Mouse (Mus musculus) myocyte (in vitro differentiated cells): Measurements from ENCODE around the gene Atp2b2. TPM values are rescaled to one million over a fixed set of nuclear protein-coding genes. Genes with fewer than 3 reads are reported as not detected.

Source experiments
- H3K27me3 ChIP-seq: one replicate; pipeline ENCODE4 v1.6.1; 2011; ENCODE audit not compliant: control insufficient read depth, insufficient read depth, insufficient read length
- H3K36me3 ChIP-seq: one replicate; pipeline ENCODE4 v1.6.1; 2011; ENCODE audit not compliant: control insufficient read depth, insufficient read depth
- H3K4me2 ChIP-seq: one replicate; pipeline ENCODE4 v1.6.1; 2011; ENCODE audit warnings: low read depth, control low read depth
- H3K4me3 ChIP-seq: one replicate; pipeline ENCODE4 v1.5.1; 2011; ENCODE audit warnings: mild to moderate bottlenecking, control low read depth, moderate library complexity
- H3K79me2 ChIP-seq: one replicate; pipeline ENCODE4 v1.6.1; 2011; ENCODE audit not compliant: control insufficient read depth, insufficient read depth
- H3ac ChIP-seq: one replicate; pipeline ENCODE4 v1.6.1; 2011; ENCODE audit not compliant: control insufficient read depth, insufficient read length
- CEBPB ChIP-seq: IDR thresholded peaks from 2 replicates; pipeline ENCODE4 v1.6.1; 2011; ENCODE audit warnings: mild to moderate bottlenecking, moderate library complexity; ENCODE audit not compliant: poor library complexity, insufficient read depth, severe bottlenecking
- E2F4 ChIP-seq: IDR thresholded peaks from one replicate; pipeline ENCODE4 v1.6.1; 2011; ENCODE audit warnings: mild to moderate bottlenecking, control low read depth, moderate library complexity; ENCODE audit not compliant: insufficient read depth
- MAX ChIP-seq: IDR thresholded peaks from one replicate; pipeline ENCODE4 v1.6.1; 2011; ENCODE audit warnings: low read depth, mild to moderate bottlenecking, control low read depth
- MYOD1 ChIP-seq, 3 experiments: IDR thresholded peaks; one replicate each; pipeline ENCODE4 v1.6.1; 2011; ENCODE audit warnings: control low read depth in 2 of 3, low read depth in 2 of 3, mild to moderate bottlenecking in 2 of 3, moderate library complexity in 1 of 3; ENCODE audit not compliant: insufficient read length in 2 of 3, control insufficient read depth in 1 of 3
- MYOG ChIP-seq, 3 experiments: IDR thresholded peaks; one replicate each; pipeline ENCODE4 v1.6.1; 2011; ENCODE audit warnings: control low read depth in 2 of 3, low read depth in 2 of 3, mild to moderate bottlenecking in 2 of 3; ENCODE audit not compliant: insufficient read length in 2 of 3, control insufficient read depth in 1 of 3, insufficient read depth in 1 of 3
- POLR2A ChIP-seq: IDR thresholded peaks from one replicate; pipeline ENCODE4 v1.6.1; 2011; ENCODE audit warnings: low read depth, mild to moderate bottlenecking, control low read depth, moderate library complexity; ENCODE audit not compliant: insufficient read length
- POLR2AphosphoS2 ChIP-seq: IDR thresholded peaks from one replicate; pipeline ENCODE4 v1.6.1; 2011; ENCODE audit warnings: low read depth, control low read depth; ENCODE audit not compliant: insufficient read length
- REST ChIP-seq: IDR thresholded peaks from one replicate; pipeline ENCODE4 v1.6.1; 2011; ENCODE audit warnings: mild to moderate bottlenecking, control low read depth, moderate library complexity; ENCODE audit not compliant: insufficient read depth, insufficient read length
- SRF ChIP-seq: IDR thresholded peaks from one replicate; pipeline ENCODE4 v1.6.1; 2011; ENCODE audit warnings: low read depth; ENCODE audit not compliant: control insufficient read depth, insufficient read length
- TCF12 ChIP-seq: IDR thresholded peaks from one replicate; pipeline ENCODE4 v1.6.1; 2011; ENCODE audit warnings: mild to moderate bottlenecking, control low read depth; ENCODE audit not compliant: poor library complexity, insufficient read depth, severe bottlenecking
- TCF3 ChIP-seq: IDR thresholded peaks from one replicate; pipeline ENCODE4 v1.6.1; 2011; ENCODE audit warnings: low read depth, control low read depth; ENCODE audit not compliant: insufficient read length
- USF1 ChIP-seq: IDR thresholded peaks from one replicate; pipeline ENCODE4 v1.6.1; 2011; ENCODE audit warnings: low read depth, mild to moderate bottlenecking, control low read depth, moderate library complexity
- polyA plus RNA-seq: library from polyadenylated mRNA; unstranded; fragments of >200 nt; fragmentation: generic; extraction: Trizol; gene quantifications from one replicate; pipeline ENCODE4 v1.2.1, GENCODE M21; 2012; ENCODE audit warnings: missing spikeins

Gene Atp2b2
- polyA plus RNA-seq, 1 experiment = not detected

DNA sequence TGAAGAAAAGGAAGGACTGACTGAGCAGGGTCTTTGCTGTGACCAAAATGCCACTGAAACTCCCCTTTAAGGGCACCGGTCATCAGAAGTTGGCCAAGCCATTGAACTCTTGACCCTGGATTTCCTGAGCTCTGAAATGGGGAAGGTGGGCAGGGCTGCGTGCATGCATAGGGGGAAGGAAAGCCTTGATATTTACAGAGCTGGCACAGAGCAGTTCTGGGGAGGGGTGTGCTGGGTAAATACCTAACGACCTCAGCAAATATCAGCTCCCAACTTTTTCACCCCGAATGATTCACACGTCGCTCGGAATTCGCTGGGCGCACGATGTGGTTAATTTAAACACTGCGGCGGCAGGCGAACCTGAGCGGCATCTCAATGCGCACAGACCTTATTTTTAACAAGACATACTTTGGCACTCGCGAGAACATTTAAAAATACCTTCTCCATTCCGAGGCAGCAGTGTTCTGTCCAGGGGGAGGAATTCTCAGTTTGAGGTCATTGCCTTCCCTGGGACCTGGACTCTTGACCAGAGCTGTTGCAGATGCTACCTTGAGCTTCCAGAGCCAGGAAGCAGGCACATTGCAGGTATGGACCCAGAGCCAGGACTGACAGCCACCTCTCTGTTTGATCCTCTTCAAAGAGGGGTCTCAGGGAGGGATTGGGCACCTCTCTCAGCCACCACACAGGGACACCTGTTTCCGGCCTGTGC, 85.0 kb downstream of the Atp2b2 start:
- Histone ChIP-seq H3ac (no peak overlapping the region), H3K79me2 (no peaks in the 10 kb centered on the region), H3K4me2 (no peak overlapping the region), H3K4me3 (no peak overlapping the region), H3K36me3 (no peaks in the 10 kb centered on the region), H3K27me3 (no peaks in the 10 kb centered on the region)
- TF ChIP-seq MAX (no peak), TCF3 (no peak), CEBPB (no peak), USF1 (no peak), SRF (no peak), E2F4 (no peak), POLR2A (no peak), TCF12 (no peak), MYOD1 (IDR thresholded peaks at IDR 0.05; ENCODE audit: control insufficient read depth in 1 of 3, insufficient read length in 2 of 3, low read depth in 2 of 3) (no peak)

- no peak overlapping the region for H3K4me3 ChIP-seq
- H3ac ChIP-seq = no peak overlapping the region
- no peaks in the 10 kb centered on the region for H3K79me2 ChIP-seq
- no peak overlapping the region for H3K4me2 ChIP-seq
- no peaks in the 10 kb centered on the region for H3K27me3 ChIP-seq
- H3K36me3 ChIP-seq = no peaks in the 10 kb centered on the region
- no peak for TF ChIP-seq MYOG (IDR thresholded peaks at IDR 0.05; ENCODE audit: control insufficient read depth in 1 of 3, insufficient read depth in 1 of 3, insufficient read length in 2 of 3, low read depth in 2 of 3)
These were observed 94.9 kb downstream of the Atp2b2 start for GRCm38 (mm10) chr6:113947515-113947914.

- no peaks in the 10 kb centered on the region for H3K36me3 ChIP-seq
- H3K4me2 ChIP-seq = no peak overlapping the region
- no peak overlapping the region for H3K4me3 ChIP-seq
- TF ChIP-seq POLR2A (no peak), MAX (no peak), MYOG (IDR thresholded peaks at IDR 0.05; ENCODE audit: control insufficient read depth in 1 of 3, insufficient read depth in 1 of 3, insufficient read length in 2 of 3, low read depth in 2 of 3) (no peak), SRF (no peak), E2F4 (no peak), POLR2AphosphoS2 (no peak), CEBPB (no peak), USF1 (no peak), TCF12 (no peak), TCF3 (no peak), MYOD1 (IDR thresholded peaks at IDR 0.05; ENCODE audit: control insufficient read depth in 1 of 3, insufficient read length in 2 of 3, low read depth in 2 of 3) (no peak), REST (no peak)
- H3K27me3 ChIP-seq = peaks cover 7% of the 10 kb centered on the region
- no peak overlapping the region for H3ac ChIP-seq
- H3K79me2 ChIP-seq = no peaks in the 10 kb centered on the region
These were observed 100.1 kb downstream of the Atp2b2 start for GRCm38 (mm10) chr6:113942355-113942754.

GRCm38 (mm10) chr6:113941324-113941723, 101.1 kb downstream of the Atp2b2 start:
- Histone ChIP-seq H3K79me2 (no peaks in the 10 kb centered on the region), H3K36me3 (no peaks in the 10 kb centered on the region), H3K4me3 (no peak overlapping the region), H3K4me2 (no peak overlapping the region), H3K27me3 (peaks cover 7% of the 10 kb centered on the region), H3ac (no peak overlapping the region)
- TF ChIP-seq POLR2AphosphoS2 (no peak), REST (no peak), MYOD1 (IDR thresholded peaks at IDR 0.05; ENCODE audit: control insufficient read depth in 1 of 3, insufficient read length in 2 of 3, low read depth in 2 of 3) (no peak), MYOG (IDR thresholded peaks at IDR 0.05; ENCODE audit: control insufficient read depth in 1 of 3, insufficient read depth in 1 of 3, insufficient read length in 2 of 3, low read depth in 2 of 3) (no peak), TCF12 (no peak), TCF3 (no peak), USF1 (no peak)

GRCm38 (mm10) chr6:113939442-113939841, 103.0 kb downstream of the Atp2b2 start:
- Histone ChIP-seq H3K27me3 (peaks cover 7% of the 10 kb centered on the region), H3K4me3 (no peak overlapping the region), H3ac (no peak overlapping the region), H3K4me2 (no peak overlapping the region), H3K36me3 (no peaks in the 10 kb centered on the region), H3K79me2 (no peaks in the 10 kb centered on the region)
- TF ChIP-seq CEBPB (no peak), TCF12 (no peak), TCF3 (no peak), E2F4 (no peak), MAX (no peak), MYOD1 (IDR thresholded peaks at IDR 0.05; ENCODE audit: control insufficient read depth in 1 of 3, insufficient read length in 2 of 3, low read depth in 2 of 3) (no peak), USF1 (no peak), POLR2A (no peak), REST (no peak), SRF (no peak), MYOG (IDR thresholded peaks at IDR 0.05; ENCODE audit: control insufficient read depth in 1 of 3, insufficient read depth in 1 of 3, insufficient read length in 2 of 3, low read depth in 2 of 3) (no peak), POLR2AphosphoS2 (no peak)
